Mouse (Mus musculus) left cerebral cortex, adult 9 months (tissue): ENCODE measurements around the gene Atraid.
"Not testable (repeated sequence)": the region's sequence is repeated elsewhere in the genome, so short reads cannot be mapped to it uniquely, and the experiment has no call there.

Experiments used
- DNase-seq, 2 experiments: peaks; one replicate each; pipeline ENCODE4 v3.0.0; 2022; ENCODE audit warnings: low spot score in 2 of 2

Gene Atraid

GRCm38 (mm10) chr5:31047848-31048762 is at the start of gene Atraid:
Gene Atraid (plus strand): TSS chr5:31048312.
- peak; percentile 92 to 99 for DNase-seq

GRCm38 (mm10) chr5:30999324-30999723 is 48.8 kb upstream of the Atraid start:
- no peak for DNase-seq

- no peak for DNase-seq
These were observed 48.0 kb upstream of the Atraid start for GRCm38 (mm10) chr5:31000122-31000521.

- no peak for DNase-seq
These were observed 47.1 kb upstream of the Atraid start for GRCm38 (mm10) chr5:31000993-31001392.

- no peak for DNase-seq
These were observed 46.6 kb upstream of the Atraid start for GRCm38 (mm10) chr5:31001560-31001959.

GRCm38 (mm10) chr5:31004184-31004583 is 43.9 kb upstream of the Atraid start:
- DNase-seq, result peak; percentile 26 to 93

- DNase-seq, result no peak
These were observed 35.4 kb upstream of the Atraid start for GRCm38 (mm10) chr5:31012737-31013136.

- no peak for DNase-seq
These were observed 32.2 kb upstream of the Atraid start for GRCm38 (mm10) chr5:31015913-31016312.

GRCm38 (mm10) chr5:31021790-31022189 is 26.3 kb upstream of the Atraid start:
- DNase-seq, result not testable (repeated sequence)

- DNase-seq, result no peak
These were observed 25.4 kb upstream of the Atraid start for GRCm38 (mm10) chr5:31022690-31023089.

- no peak for DNase-seq
These were observed 24.9 kb upstream of the Atraid start for GRCm38 (mm10) chr5:31023254-31023653.

GRCm38 (mm10) chr5:31024641-31025040 is 23.5 kb upstream of the Atraid start:
- DNase-seq, result no peak

GRCm38 (mm10) chr5:31030926-31031325 is 17.2 kb upstream of the Atraid start:
- DNase-seq, result no peak

GRCm38 (mm10) chr5:31031508-31031907 is 16.6 kb upstream of the Atraid start:
- DNase-seq, result no peak

GRCm38 (mm10) chr5:31034669-31035068 is 13.4 kb upstream of the Atraid start:
- DNase-seq, result no peak

GRCm38 (mm10) chr5:31036556-31036955 is 11.6 kb upstream of the Atraid start:
- not testable (repeated sequence) for DNase-seq

GRCm38 (mm10) chr5:31038171-31038845 is 9.8 kb upstream of the Atraid start:
- no peak for DNase-seq

- no peak for DNase-seq
These were observed 1.7 kb upstream of the Atraid start for GRCm38 (mm10) chr5:31046416-31046815.

- DNase-seq, result no peak
These were observed 1.0 kb upstream of the Atraid start for GRCm38 (mm10) chr5:31047074-31047473.

- DNase-seq, result peak in 1 of 2 experiments; percentile 56
These were observed 890 bp downstream of the Atraid start, which contains the start of gene Slc5a6 for GRCm38 (mm10) chr5:31048763-31049641. Gene Slc5a6 (minus strand): TSS chr5:31048924.

- no peak for DNase-seq
These were observed 2.3 kb downstream of the Atraid start for GRCm38 (mm10) chr5:31050427-31050826.

GRCm38 (mm10) chr5:31053728-31054127 is 5.6 kb downstream of the Atraid start:
- DNase-seq, result not testable (repeated sequence)
